Mouse (Mus musculus) neural tube, embryonic 13.5 days (tissue): ENCODE results near the gene Lpar5. TPM values are rescaled to one million over a fixed set of nuclear protein-coding genes. Genes with fewer than 3 reads are reported as not detected.
A peak's percentile ranks its signal among the peaks of the same experiment; 100 is the strongest.
"Not testable (repeated sequence)": the region's sequence is repeated elsewhere in the genome, so short reads cannot be mapped to it uniquely, and the experiment has no call there.

Experiments
- ATAC-seq: fragments of 200-750 bp; cut with Nextera tagmentation; 2 replicates; pipeline ENCODE4 v1.8.0; 2017; ENCODE audit warnings: low read depth, mild to moderate bottlenecking, moderate TSS enrichment, moderate library complexity
- H3K27ac ChIP-seq: fragments of 300-500 bp; sonication (generic); replicated peaks from 2 replicates; pipeline ENCODE4 v1.5.1; 2015; ENCODE audit warnings: moderate library complexity, mild to moderate bottlenecking, inconsistent platforms
- H3K27me3 ChIP-seq: fragments of 300-500 bp; sonication (generic); 2 replicates; pipeline ENCODE4 v1.6.1; 2015; ENCODE audit warnings: mild to moderate bottlenecking, inconsistent platforms
- H3K36me3 ChIP-seq: fragments of 300-500 bp; sonication (generic); 2 replicates; pipeline ENCODE4 v1.6.1; 2015; ENCODE audit warnings: mild to moderate bottlenecking, inconsistent platforms
- H3K4me1 ChIP-seq: fragments of 300-500 bp; sonication (generic); replicated peaks from 2 replicates; pipeline ENCODE4 v1.6.1; 2015; ENCODE audit warnings: inconsistent platforms
- H3K4me2 ChIP-seq: fragments of 300-500 bp; sonication (generic); 2 replicates; pipeline ENCODE4 v1.6.1; 2015; ENCODE audit warnings: inconsistent platforms, mild to moderate bottlenecking, moderate library complexity
- H3K4me3 ChIP-seq: fragments of 300-500 bp; sonication (generic); 2 replicates; pipeline ENCODE4 v1.5.1; 2015; ENCODE audit warnings: mild to moderate bottlenecking, inconsistent platforms
- H3K9ac ChIP-seq: fragments of 300-500 bp; sonication (generic); 2 replicates; pipeline ENCODE4 v1.6.1; 2015; ENCODE audit warnings: moderate library complexity, mild to moderate bottlenecking, inconsistent platforms
- H3K9me3 ChIP-seq: fragments of 300-500 bp; sonication (generic); 2 replicates; pipeline ENCODE4 v1.6.1; 2016; ENCODE audit warnings: inconsistent platforms
- WGBS: fragments of 180-500 bp; shearing (Covaris S2); methylation state at CpG from one replicate; pipeline ENCODE4 v1.1.7; 2015; 5-methylcytosine and 5-hydroxymethylcytosine counted together
- polyA plus RNA-seq: library from polyadenylated mRNA; unstranded; fragments of >200 nt; fragmentation: Nextera tagmentation; extraction: Ambion mirVana; gene quantifications from 2 replicates; pipeline ENCODE4 v1.2.1, GENCODE M21; 2015

The Lpar5 gene
- polyA plus RNA-seq, 1 experiment from 2014 or later: 0.77 TPM

GRCm38 (mm10) chr6:125061493-125061892 lies 6.2 kb upstream of the Lpar5 start:
- WGBS: 39% methylated on average over 6 of the region's 6 CpGs
- no peak for ATAC-seq
- peaks cover 9% of the 10 kb centered on the region; the same call in 1 of the 2 replicates for H3K4me1 ChIP-seq
- H3K9ac ChIP-seq: peak overlapping the region; percentile 23
- peak overlapping the region; percentile 28; the same call in 1 of the 2 replicates for H3K27ac ChIP-seq
- no peaks in the 10 kb centered on the region for H3K27me3 ChIP-seq
- H3K36me3 ChIP-seq: peaks cover 13% of the 10 kb centered on the region; the same call in 1 of the 2 replicates
- no peak overlapping the region for H3K4me3 ChIP-seq
- H3K9me3 ChIP-seq: no peaks in the 10 kb centered on the region
- no peak overlapping the region for H3K4me2 ChIP-seq

- WGBS: 81% methylated on average over 5 of the region's 5 CpGs
- ATAC-seq: no peak
- H3K4me3 ChIP-seq: no peak overlapping the region
Measured at GRCm38 (mm10) chr6:125062511-125062910, 5.2 kb upstream of the Lpar5 start.

GRCm38 (mm10) chr6:125063906-125064305 lies 3.8 kb upstream of the Lpar5 start:
- H3K4me2 ChIP-seq: no peak overlapping the region
- H3K27ac ChIP-seq: no peak overlapping the region
- H3K4me1 ChIP-seq: peaks cover 9% of the 10 kb centered on the region; the same call in 1 of the 2 replicates
- H3K4me3 ChIP-seq: no peak overlapping the region
- H3K9ac ChIP-seq: no peak overlapping the region
- WGBS: 84% methylated on average over 6 of the region's 6 CpGs
- H3K27me3 ChIP-seq: no peaks in the 10 kb centered on the region
- no peaks in the 10 kb centered on the region for H3K36me3 ChIP-seq
- no peaks in the 10 kb centered on the region for H3K9me3 ChIP-seq
- ATAC-seq: no peak

More at GRCm38 (mm10) chr6:125062511-125062910, 5.2 kb upstream of the Lpar5 start:
- Histone ChIP-seq H3K9ac (no peak overlapping the region), H3K9me3 (no peaks in the 10 kb centered on the region), H3K4me1 (peaks cover 9% of the 10 kb centered on the region; the same call in 1 of the 2 replicates), H3K27ac (no peak overlapping the region), H3K36me3 (peaks cover 5% of the 10 kb centered on the region; the same call in 1 of the 2 replicates), H3K27me3 (no peaks in the 10 kb centered on the region), H3K4me2 (no peak overlapping the region)

GRCm38 (mm10) chr6:125065223-125065622 lies 2.5 kb upstream of the Lpar5 start:
- H3K27ac ChIP-seq, H3K9me3 ChIP-seq, H3K36me3 ChIP-seq, H3K4me3 ChIP-seq, H3K27me3 ChIP-seq, ATAC-seq, H3K4me1 ChIP-seq, H3K9ac ChIP-seq, H3K4me2 ChIP-seq: not testable (repeated sequence)
- no CpG with 5 or more reads among the region's 1 CpGs for WGBS

GRCm38 (mm10) chr6:125071170-125071895 lies 3.6 kb downstream of the Lpar5 start:
- WGBS: 79% methylated on average over 18 of the region's 18 CpGs
- Histone ChIP-seq H3K9ac (no peak overlapping the region), H3K4me2 (no peak overlapping the region)

GRCm38 (mm10) chr6:125071896-125072279 lies 4.2 kb downstream of the Lpar5 start:
- Histone ChIP-seq H3K9ac (no peak overlapping the region), H3K36me3 (no peaks in the 10 kb centered on the region), H3K27ac (peak overlapping the region; percentile 85), H3K9me3 (no peaks in the 10 kb centered on the region), H3K4me3 (no peak overlapping the region), H3K4me2 (no peak overlapping the region), H3K4me1 (peaks cover 15% of the 10 kb centered on the region), H3K27me3 (no peaks in the 10 kb centered on the region)
- peak; percentile 89 for ATAC-seq
- 8% methylated on average over 2 of the region's 2 CpGs for WGBS

More at GRCm38 (mm10) chr6:125071170-125071895, 3.6 kb downstream of the Lpar5 start:
- Histone ChIP-seq H3K4me3 (no peak overlapping the region), H3K27me3 (no peaks in the 10 kb centered on the region), H3K27ac (peak overlapping the region; percentile 85), H3K36me3 (no peaks in the 10 kb centered on the region), H3K4me1 (peaks cover 15% of the 10 kb centered on the region), H3K9me3 (no peaks in the 10 kb centered on the region)
- ATAC-seq: peak; percentile 83

GRCm38 (mm10) chr6:125073825-125074224 lies 6.1 kb downstream of the Lpar5 start:
- no peak overlapping the region for H3K9ac ChIP-seq
- no peaks in the 10 kb centered on the region for H3K27me3 ChIP-seq
- no peaks in the 10 kb centered on the region for H3K9me3 ChIP-seq
- peaks cover 15% of the 10 kb centered on the region for H3K4me1 ChIP-seq
- H3K36me3 ChIP-seq: no peaks in the 10 kb centered on the region
- ATAC-seq: no peak
- no peak overlapping the region for H3K4me2 ChIP-seq
- 77% methylated on average over 8 of the region's 8 CpGs for WGBS
- H3K4me3 ChIP-seq: no peak overlapping the region
- H3K27ac ChIP-seq: no peak overlapping the region

GRCm38 (mm10) chr6:125081394-125081793 lies 13.7 kb downstream of the Lpar5 start:
- peaks cover 15% of the 10 kb centered on the region for H3K4me1 ChIP-seq
- peak; percentile 57 for ATAC-seq
- peak overlapping the region; percentile 68 for H3K4me2 ChIP-seq
- H3K27me3 ChIP-seq: no peaks in the 10 kb centered on the region
- WGBS: 22% methylated on average over 25 of the region's 25 CpGs
- no peaks in the 10 kb centered on the region for H3K36me3 ChIP-seq
- no peaks in the 10 kb centered on the region for H3K9me3 ChIP-seq
- peak overlapping the region; percentile 44 for H3K4me3 ChIP-seq
- H3K9ac ChIP-seq: peak overlapping the region; percentile 72
- H3K27ac ChIP-seq: peak overlapping the region; percentile 94

GRCm38 (mm10) chr6:125081797-125082560 lies 14.3 kb downstream of the Lpar5 start:
- H3K9ac ChIP-seq: peak overlapping the region; percentile 72
- H3K27ac ChIP-seq: peak overlapping the region; percentile 94
- no peaks in the 10 kb centered on the region for H3K36me3 ChIP-seq
- H3K27me3 ChIP-seq: no peaks in the 10 kb centered on the region
- H3K9me3 ChIP-seq: no peaks in the 10 kb centered on the region
- H3K4me2 ChIP-seq: peak overlapping the region; percentile 68
- ATAC-seq: peak; percentile 89
- H3K4me1 ChIP-seq: peaks cover 15% of the 10 kb centered on the region
- 23% methylated on average over 45 of the region's 45 CpGs for WGBS
- peak overlapping the region; percentile 44 for H3K4me3 ChIP-seq

- H3K27me3 ChIP-seq: no peaks in the 10 kb centered on the region
- no peak for ATAC-seq
- H3K4me3 ChIP-seq: no peak overlapping the region
- peaks cover 15% of the 10 kb centered on the region for H3K4me1 ChIP-seq
- H3K9ac ChIP-seq: no peak overlapping the region
- WGBS: 88% methylated on average over 7 of the region's 7 CpGs
- H3K36me3 ChIP-seq: no peaks in the 10 kb centered on the region
- H3K4me2 ChIP-seq: no peak overlapping the region
- no peak overlapping the region for H3K27ac ChIP-seq
- H3K9me3 ChIP-seq: no peaks in the 10 kb centered on the region
Measured at GRCm38 (mm10) chr6:125082801-125083386, 15.2 kb downstream of the Lpar5 start.

GRCm38 (mm10) chr6:125084424-125084823 lies 16.7 kb downstream of the Lpar5 start:
- ATAC-seq: peak; percentile 1; the same call in 1 of the 2 replicates
- H3K9ac ChIP-seq: no peak overlapping the region
- no peaks in the 10 kb centered on the region for H3K36me3 ChIP-seq
- H3K27me3 ChIP-seq: no peaks in the 10 kb centered on the region
- no peak overlapping the region for H3K27ac ChIP-seq
- peaks cover 27% of the 10 kb centered on the region for H3K4me1 ChIP-seq
- no peak overlapping the region for H3K4me2 ChIP-seq
- no peak overlapping the region for H3K4me3 ChIP-seq
- H3K9me3 ChIP-seq: no peaks in the 10 kb centered on the region
- WGBS: 7% methylated on average over 4 of the region's 4 CpGs

- Histone ChIP-seq H3K27me3 (no peaks in the 10 kb centered on the region), H3K9me3 (no peaks in the 10 kb centered on the region), H3K4me2 (no peak overlapping the region), H3K27ac (peak overlapping the region; percentile 95), H3K4me1 (peaks cover 34% of the 10 kb centered on the region), H3K36me3 (no peaks in the 10 kb centered on the region), H3K4me3 (no peak overlapping the region), H3K9ac (no peak overlapping the region)
- 80% methylated on average over 3 of the region's 3 CpGs for WGBS
- ATAC-seq: no peak
Measured at GRCm38 (mm10) chr6:125087937-125088336, 20.2 kb downstream of the Lpar5 start.
